Mouse (Mus musculus): Measurements from ENCODE around the gene Slc9a8.

- no peak for TF ChIP-seq CTCF (IDR thresholded peaks at IDR 0.05; ENCODE audit: insufficient read depth, low read length)
- no peak for TF ChIP-seq POLR2A (IDR thresholded peaks at IDR 0.05; ENCODE audit: borderline replicate concordance, extremely low read depth, low read depth, low read length)
Measured at GRCm38 (mm10) chr2:167386998-167387397, 34.5 kb upstream of the Slc9a8 start.

Data from lung, adult 2 months (tissue).